Mouse (Mus musculus) stomach, postnatal 0 days (tissue): ENCODE data around the gene Gtf2f1. TPM values are rescaled to one million over a fixed set of nuclear protein-coding genes. Genes with fewer than 3 reads are reported as not detected.

Experiments used
- ATAC-seq: fragments of 200-750 bp; cut with Nextera tagmentation; 2 replicates; pipeline ENCODE4 v1.8.0; 2017; ENCODE audit not compliant: low FRiP score, low TSS enrichment
- DNase-seq: peaks from one replicate; pipeline ENCODE4 v3.0.0-alpha.2; 2016; ENCODE audit warnings: low spot score
- H3K27ac ChIP-seq: fragments of 300-500 bp; sonication (generic); replicated peaks from 2 replicates; pipeline ENCODE4 v1.5.1; 2014; ENCODE audit warnings: mild to moderate bottlenecking, control low read depth
- H3K27me3 ChIP-seq: fragments of 300-500 bp; sonication (generic); 2 replicates; pipeline ENCODE4 v1.6.1; 2014; ENCODE audit warnings: low read length; ENCODE audit not compliant: control insufficient read depth, insufficient read depth
- H3K36me3 ChIP-seq: fragments of 300-500 bp; sonication (generic); 2 replicates; pipeline ENCODE4 v1.6.1; 2014; ENCODE audit warnings: low read length, mixed read lengths; ENCODE audit not compliant: control insufficient read depth, insufficient read depth
- H3K4me1 ChIP-seq: fragments of 300-500 bp; sonication (generic); replicated peaks from 2 replicates; pipeline ENCODE4 v1.6.1; 2014; ENCODE audit warnings: antibody characterized with exemption; ENCODE audit not compliant: control insufficient read depth, insufficient read depth
- H3K4me2 ChIP-seq: fragments of 300-500 bp; sonication (generic); replicated peaks from 2 replicates; pipeline ENCODE4 v1.6.1; 2014; ENCODE audit warnings: low read depth, mild to moderate bottlenecking, control low read depth, moderate library complexity
- H3K4me3 ChIP-seq: fragments of 300-500 bp; sonication (generic); 2 replicates; pipeline ENCODE4 v1.5.1; 2014; ENCODE audit warnings: low read depth, low read length, control low read depth
- H3K9ac ChIP-seq: fragments of 300-500 bp; sonication (generic); 2 replicates; pipeline ENCODE4 v1.6.1; 2014; ENCODE audit warnings: mild to moderate bottlenecking, low read length, control low read depth, mixed read lengths
- H3K9me3 ChIP-seq: fragments of 300-500 bp; sonication (generic); 2 replicates; pipeline ENCODE4 v1.6.1; 2016; ENCODE audit warnings: low read length; ENCODE audit not compliant: control insufficient read depth
- CTCF ChIP-seq: IDR thresholded peaks from 2 replicates; pipeline ENCODE4 v1.5.1; 2016; ENCODE audit warnings: antibody characterized with exemption, low read depth, mild to moderate bottlenecking, moderate library complexity
- EP300 ChIP-seq: optimal IDR thresholded peaks from 2 replicates; pipeline ENCODE3; 2016; ENCODE audit warnings: antibody characterized with exemption
- WGBS: fragments of 180-500 bp; shearing (Covaris S2); extraction: QIAGEN DNeasy Blood & Tissue Kit; methylation state at CpG from one replicate; pipeline ENCODE4 v1.1.7; 2014; 5-methylcytosine and 5-hydroxymethylcytosine counted together
- polyA plus RNA-seq: library from polyadenylated mRNA; unstranded; fragments of >200 nt; fragmentation: Nextera tagmentation; extraction: Ambion mirVana; gene quantifications from 2 replicates; pipeline ENCODE4 v1.2.1, GENCODE M21; 2015

Gtf2f1 gene
- polyA plus RNA-seq, 1 experiment from 2014 or later, result 37.3 TPM

DNA sequence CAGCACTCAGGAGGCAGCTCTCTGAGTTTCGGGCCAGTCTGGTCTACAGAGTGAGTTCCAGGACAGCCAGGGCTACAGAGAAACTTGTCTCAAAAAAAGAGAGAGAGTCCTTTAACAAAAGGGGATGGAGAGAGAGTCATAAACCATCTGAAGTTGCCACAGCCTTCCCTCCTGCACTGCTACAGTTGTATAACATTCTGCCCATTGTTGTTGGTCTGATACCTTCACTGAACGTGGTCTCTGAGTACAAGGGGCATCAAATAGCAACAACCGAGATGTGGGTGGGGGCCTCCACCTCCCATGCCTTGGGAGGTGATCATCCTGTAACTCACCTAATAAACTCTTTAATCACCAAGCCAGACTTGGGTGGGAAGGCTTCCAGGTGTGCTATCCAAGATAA is 25.4 kb downstream of the Gtf2f1 start:
- Histone ChIP-seq H3K27me3 (no peaks in the 10 kb centered on the region), H3K9me3 (no peaks in the 10 kb centered on the region), H3K4me1 (no peaks in the 10 kb centered on the region), H3K9ac (no peak overlapping the region), H3K4me2 (no peak overlapping the region), H3K36me3 (no peaks in the 10 kb centered on the region), H3K4me3 (no peak overlapping the region), H3K27ac (no peak overlapping the region)
- DNase-seq (peak; percentile 10), ATAC-seq (no peak)
- WGBS, result 70% methylated on average over 3 of the region's 3 CpGs
- no peak for TF ChIP-seq EP300
- no peak for TF ChIP-seq CTCF

- Histone ChIP-seq H3K4me1 (no peaks in the 10 kb centered on the region), H3K36me3 (no peaks in the 10 kb centered on the region), H3K4me3 (no peak overlapping the region), H3K9ac (no peak overlapping the region), H3K4me2 (no peak overlapping the region), H3K27me3 (no peaks in the 10 kb centered on the region), H3K27ac (no peak overlapping the region), H3K9me3 (no peaks in the 10 kb centered on the region)
- 74% methylated on average over 9 of the region's 9 CpGs for WGBS
- DNase-seq (peak; percentile 11), ATAC-seq (no peak)
- TF ChIP-seq CTCF (no peak), EP300 (no peak)
Measured at GRCm38 (mm10) chr17:56984886-56985285, 26.2 kb downstream of the Gtf2f1 start.

DNA sequence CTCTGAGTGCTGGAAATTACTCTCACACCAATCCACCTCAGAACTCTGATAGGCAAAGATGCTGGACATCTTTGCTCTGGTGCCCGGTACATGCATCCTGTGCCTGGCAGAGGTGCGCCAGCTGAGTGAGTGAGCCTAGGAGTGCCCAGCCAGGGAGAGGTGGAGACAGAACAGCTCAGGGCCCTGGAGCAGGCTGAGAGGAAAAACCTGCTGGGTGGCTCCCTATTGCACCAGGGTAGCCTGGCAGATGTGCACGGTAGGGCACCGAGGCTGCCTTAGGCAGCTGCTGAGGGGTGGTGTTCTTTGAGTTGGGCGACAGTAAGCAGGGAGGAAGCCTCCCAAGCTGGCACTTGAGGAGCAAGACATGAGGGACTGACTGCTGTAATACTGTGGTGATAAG is 29.1 kb downstream of the Gtf2f1 start, which contains the start of gene Acer1:
TSS of gene Acer1 (minus strand) at position 114 of the 400 bp plus-strand sequence.
- Histone ChIP-seq H3K27me3 (no peaks in the 10 kb centered on the region), H3K4me2 (no peak within 1 kb of the TSS), H3K36me3 (no peaks in the 10 kb centered on the region), H3K9ac (no peak within 1 kb of the TSS), H3K9me3 (no peaks in the 10 kb centered on the region), H3K27ac (peak within 1 kb of the TSS; percentile 3; the same call in 1 of the 2 replicates), H3K4me3 (0 out of 2 replicates have a peak within 1 kb of the TSS, but pooled peaks have one; percentile 1), H3K4me1 (no peaks in the 10 kb centered on the region)
- DNase-seq (peak; percentile 40), ATAC-seq (peak; percentile 66; the same call in 1 of the 2 replicates)
- TF ChIP-seq EP300 (no peak), CTCF (no peak)
- 48% methylated on average over 5 of the region's 5 CpGs for WGBS

- TF ChIP-seq EP300 (no peak), CTCF (no peak)
- peak; percentile 27 for DNase-seq
- Histone ChIP-seq H3K27me3 (no peaks in the 10 kb centered on the region), H3K4me1 (no peaks in the 10 kb centered on the region), H3K36me3 (no peaks in the 10 kb centered on the region), H3K9me3 (no peaks in the 10 kb centered on the region), H3K4me2 (no peak overlapping the region), H3K9ac (no peak overlapping the region), H3K4me3 (0 out of 2 replicates have a peak overlapping the region, but pooled peaks have one; percentile 1), H3K27ac (no peak overlapping the region)
- WGBS, result 50% methylated on average over 7 of the region's 7 CpGs
- ATAC-seq, result peak; percentile 69
Measured at GRCm38 (mm10) chr17:56981049-56981448, 30.0 kb downstream of the Gtf2f1 start.

DNA sequence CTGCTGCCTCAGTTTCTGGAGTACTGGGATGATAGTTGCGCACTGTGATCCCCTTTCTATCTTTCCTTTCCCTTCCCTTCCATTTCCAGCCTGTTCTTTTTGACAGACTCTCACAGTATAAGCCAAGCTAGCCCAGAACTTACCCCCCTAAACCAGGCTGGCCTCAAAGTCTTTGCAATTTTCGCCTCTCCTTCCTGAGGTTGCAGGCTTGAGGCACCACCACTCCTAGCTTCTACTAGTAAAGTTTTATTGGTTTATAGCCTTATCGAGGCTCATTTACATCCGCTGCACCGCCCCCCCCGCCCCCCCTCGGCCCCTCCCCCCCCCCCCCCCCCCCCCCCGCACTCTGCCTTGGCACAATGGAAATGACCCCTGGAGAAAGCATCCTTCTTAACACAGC is 31.6 kb downstream of the Gtf2f1 start:
- Histone ChIP-seq H3K4me1 (no peaks in the 10 kb centered on the region), H3K4me2 (no peak overlapping the region), H3K9me3 (no peaks in the 10 kb centered on the region), H3K9ac (no peak overlapping the region), H3K36me3 (no peaks in the 10 kb centered on the region), H3K27me3 (no peaks in the 10 kb centered on the region), H3K4me3 (no peak overlapping the region), H3K27ac (no peak overlapping the region)
- DNase-seq (no peak), ATAC-seq (no peak)
- 49% methylated on average over 5 of the region's 8 CpGs for WGBS
- TF ChIP-seq CTCF, result no peak
- no peak for TF ChIP-seq EP300

- Histone ChIP-seq H3K4me1 (no peaks in the 10 kb centered on the region), H3K27ac (no peak overlapping the region), H3K9me3 (no peaks in the 10 kb centered on the region), H3K4me2 (no peak overlapping the region), H3K4me3 (no peak overlapping the region), H3K27me3 (no peaks in the 10 kb centered on the region), H3K9ac (no peak overlapping the region), H3K36me3 (no peaks in the 10 kb centered on the region)
- WGBS, result 58% methylated on average over 8 of the region's 8 CpGs
- peak; percentile 13 for DNase-seq
- no peak for ATAC-seq
- TF ChIP-seq EP300 (no peak), CTCF (no peak)
Measured at GRCm38 (mm10) chr17:56976531-56977390, 34.3 kb downstream of the Gtf2f1 start.
